In genomic region chr2:32608141-32608777, GRCm38 (mm10) we compare ENCODE assay signal across 8 mouse cellular contexts. TPM values are rescaled to one million over a fixed set of nuclear protein-coding genes. Genes with fewer than 3 reads are reported as not detected.
DNase-seq lines count a peak whose midpoint lies in the region; ATAC-seq and TF ChIP-seq lines count a peak whose summit lies in the region.

No protein-coding gene starts in this region.

- no peaks in the 10 kb centered on the region for H3K9me3 ChIP-seq in embryonic facial prominence, embryonic 15.5 days (replicated peaks)
- no peaks in the 10 kb centered on the region for H3K9me3 ChIP-seq in heart, embryonic 14.5 days (ENCODE audit: control insufficient read depth, low read length)

- peaks cover 41% of the 10 kb centered on the region for H3K4me1 ChIP-seq in embryonic facial prominence, embryonic 15.5 days
- H3K4me1 ChIP-seq in heart, embryonic 14.5 days (ENCODE audit: control insufficient read depth in 2 of 2, insufficient read depth in 2 of 2, low read length in 2 of 2): peaks cover 25 to 40% of the 10 kb centered on the region in 2 experiments
- peaks cover 8% of the 10 kb centered on the region for H3K4me1 ChIP-seq in small intestine, adult 2 months (ENCODE audit: control insufficient read depth, insufficient read depth, insufficient read length, low read length)

- H3K27me3 ChIP-seq in embryonic facial prominence, embryonic 15.5 days: no peaks in the 10 kb centered on the region
- no peaks in the 10 kb centered on the region for H3K27me3 ChIP-seq in heart, embryonic 14.5 days (ENCODE audit: control insufficient read depth, insufficient read depth, low read length)
- H3K27me3 ChIP-seq in small intestine, adult 2 months (ENCODE audit: control insufficient read depth, insufficient read depth, low read length): peaks cover 16% of the 10 kb centered on the region

- peak overlapping the region; percentile 74 for H3K4me3 ChIP-seq in embryonic facial prominence, embryonic 15.5 days (replicated peaks)
- H3K4me3 ChIP-seq in heart, embryonic 14.5 days (ENCODE audit: control insufficient read depth in 1 of 2, insufficient read depth in 1 of 2, low read depth in 1 of 2, low read length in 2 of 2): peak overlapping the region; percentile 74 to 80
- peak overlapping the region; percentile 66 for H3K4me3 ChIP-seq in small intestine, adult 2 months (ENCODE audit: low read depth, low read length)

- H3K36me3 ChIP-seq in embryonic facial prominence, embryonic 15.5 days: peaks cover 9% of the 10 kb centered on the region; the same call in 1 of the 2 replicates
- H3K36me3 ChIP-seq in heart, embryonic 14.5 days (ENCODE audit: control insufficient read depth, insufficient read depth, low read length): peaks cover 11% of the 10 kb centered on the region
- H3K36me3 ChIP-seq in small intestine, adult 2 months (ENCODE audit: control insufficient read depth, insufficient read depth, low read length): no peaks in the 10 kb centered on the region

- no peak for TF ChIP-seq CTCF in small intestine, adult 2 months (IDR thresholded peaks at IDR 0.05; ENCODE audit: extremely low read depth, insufficient read length, insufficient replicate concordance, low read depth, low read length)

- DNase-seq in cerebellum, adult 18-20 months: peak; percentile 62 to 69
- DNase-seq in cerebellum, adult 11 months: no peak
- peak; percentile 81 for DNase-seq in adrenal gland, adult 8-10 months
- peak; percentile 76 for DNase-seq in kidney, postnatal 10 days

- H3K9ac ChIP-seq in embryonic facial prominence, embryonic 15.5 days: 0 out of 2 replicates have a peak overlapping the region, but pooled peaks have one; percentile 10
- peak overlapping the region; percentile 80 for H3K9ac ChIP-seq in heart, embryonic 14.5 days (ENCODE audit: low read length)

- ATAC-seq in embryonic facial prominence, embryonic 15.5 days (ENCODE audit: insufficient number of reproducible peaks, low FRiP score, low TSS enrichment, low read depth): peak; percentile 80; the same call in 1 of the 2 replicates
- ATAC-seq in heart, embryonic 14.5 days (ENCODE audit: insufficient number of reproducible peaks, insufficient read depth, low FRiP score, low read depth): peak; percentile 79
- ATAC-seq in megakaryocyte, adult 5-6 weeks (ENCODE audit: poor library complexity, severe bottlenecking): peak; percentile 58

- no peak for TF ChIP-seq POLR2A in small intestine, adult 2 months (IDR thresholded peaks at IDR 0.05; ENCODE audit: low read depth, low read length)

- H3K27ac ChIP-seq in embryonic facial prominence, embryonic 15.5 days (replicated peaks): peak overlapping the region; percentile 75
- peak overlapping the region; percentile 88 to 91 for H3K27ac ChIP-seq in heart, embryonic 14.5 days (replicated peaks in 1 of 2; ENCODE audit: control insufficient read depth in 1 of 2, insufficient read depth in 1 of 2, low read depth in 2 of 2, low read length in 2 of 2)
- peak overlapping the region; percentile 54 for H3K27ac ChIP-seq in small intestine, adult 2 months (ENCODE audit: insufficient read depth, low read depth, low read length)

- H3K4me2 ChIP-seq in embryonic facial prominence, embryonic 15.5 days (replicated peaks): peak overlapping the region; percentile 94
- peak overlapping the region; percentile 80 for H3K4me2 ChIP-seq in heart, embryonic 14.5 days (ENCODE audit: low read length)

- WGBS in embryonic facial prominence, embryonic 15.5 days: 6% methylated on average over 25 of the region's 25 CpGs
- 3% methylated on average over 25 of the region's 25 CpGs for WGBS in heart, embryonic 14.5 days
- WGBS in small intestine, adult 2 months: 11% methylated on average over 25 of the region's 25 CpGs

RNA-seq across cellular contexts. Expression of gene St6galnac6, which starts 8.8 kb away (rescaled TPM):
- 10 to 100 TPM; 42.7 to 61.4 (median 51.8) TPM for total RNA-seq in adrenal gland, adult 8-10 months (2022)
- 26.9 and 27.7 TPM in 2 replicates for polyA plus RNA-seq in embryonic facial prominence, embryonic 15.5 days (2015; fragmentation: Nextera tagmentation; extraction: Ambion mirVana)
- polyA plus RNA-seq in heart, embryonic 14.5 days (2014; fragmentation: Nextera tagmentation; extraction: Ambion mirVana): 11.0 and 12.2 TPM in 2 replicates
- 8.2 and 8.6 TPM in 2 replicates for total RNA-seq in megakaryocyte, adult 5-6 weeks (2015)
- 13.1 and 13.3 TPM in 2 replicates for total RNA-seq in megakaryocyte, adult 5-6 weeks (2017)
- polyA plus RNA-seq in small intestine, adult 2 months (2012; rRNA removed): 12.5 and 18.2 TPM in 2 replicates

RNA-seq across cellular contexts. Expression of gene Ak1, which starts 13.3 kb away (rescaled TPM):
- total RNA-seq in adrenal gland, adult 8-10 months (2022): 10 to 100 TPM; 24.1 to 57.3 (median 40.1) TPM
- polyA plus RNA-seq in embryonic facial prominence, embryonic 15.5 days (2015; fragmentation: Nextera tagmentation; extraction: Ambion mirVana): 67.9 and 83.8 TPM in 2 replicates
- 336 and 355 TPM in 2 replicates for polyA plus RNA-seq in heart, embryonic 14.5 days (2014; fragmentation: Nextera tagmentation; extraction: Ambion mirVana)
- total RNA-seq in megakaryocyte, adult 5-6 weeks (2015): not detected in 2 replicates
- not detected in 2 replicates for total RNA-seq in megakaryocyte, adult 5-6 weeks (2017)
- polyA plus RNA-seq in small intestine, adult 2 months (2012; rRNA removed): 3.4 and 3.7 TPM in 2 replicates

RNA-seq across cellular contexts. Expression of gene St6galnac4, which starts 21.4 kb away (rescaled TPM):
- 10 to 100 TPM in 3 of 4 experiments, 1 to 10 TPM in 1; 8.5 to 18.9 (median 13.8) TPM for total RNA-seq in adrenal gland, adult 8-10 months (2022)
- polyA plus RNA-seq in embryonic facial prominence, embryonic 15.5 days (2015; fragmentation: Nextera tagmentation; extraction: Ambion mirVana): 34.8 and 36.5 TPM in 2 replicates
- polyA plus RNA-seq in heart, embryonic 14.5 days (2014; fragmentation: Nextera tagmentation; extraction: Ambion mirVana): 33.4 and 35.7 TPM in 2 replicates
- 5.8 and 9.2 TPM in 2 replicates for total RNA-seq in megakaryocyte, adult 5-6 weeks (2015)
- total RNA-seq in megakaryocyte, adult 5-6 weeks (2017): 8.6 and 12.1 TPM in 2 replicates
- polyA plus RNA-seq in small intestine, adult 2 months (2012; rRNA removed): 9.1 and 9.6 TPM in 2 replicates

RNA-seq across cellular contexts. Expression of gene 9430097D07Rik, which starts 32.8 kb away (rescaled TPM):
- total RNA-seq in adrenal gland, adult 8-10 months (2022): not detected
- polyA plus RNA-seq in embryonic facial prominence, embryonic 15.5 days (2015; fragmentation: Nextera tagmentation; extraction: Ambion mirVana): 0.11 and 0.12 TPM in 2 replicates
- polyA plus RNA-seq in heart, embryonic 14.5 days (2014; fragmentation: Nextera tagmentation; extraction: Ambion mirVana): 0.13 TPM in 1 of 2 replicates, not detected in the other
- not detected in 2 replicates for total RNA-seq in megakaryocyte, adult 5-6 weeks (2015)
- not detected in 2 replicates for total RNA-seq in megakaryocyte, adult 5-6 weeks (2017)
- polyA plus RNA-seq in small intestine, adult 2 months (2012; rRNA removed): not detected in 2 replicates

RNA-seq across cellular contexts. Expression of gene Pip5kl1, which starts 33.7 kb away (rescaled TPM):
- under 1 TPM in 1 of 4 experiments, not detected in 3; 0.46 TPM for total RNA-seq in adrenal gland, adult 8-10 months (2022)
- 0.53 and 0.94 TPM in 2 replicates for polyA plus RNA-seq in embryonic facial prominence, embryonic 15.5 days (2015; fragmentation: Nextera tagmentation; extraction: Ambion mirVana)
- polyA plus RNA-seq in heart, embryonic 14.5 days (2014; fragmentation: Nextera tagmentation; extraction: Ambion mirVana): 0.19 TPM in 1 of 2 replicates, not detected in the other
- 0.31 TPM in 1 of 2 replicates, not detected in the other for total RNA-seq in megakaryocyte, adult 5-6 weeks (2015)
- not detected in 2 replicates for total RNA-seq in megakaryocyte, adult 5-6 weeks (2017)
- 0.15 and 0.25 TPM in 2 replicates for polyA plus RNA-seq in small intestine, adult 2 months (2012; rRNA removed)

Comparison
In these comparisons a context has a peak if more than half of its experiments do, and no peak if none do; other contexts are left out.
1. RNA of gene Ak1, which starts 13.3 kb away (polyA plus RNA-seq): 336 to 355 TPM in heart, embryonic 14.5 days and 67.9 to 83.8 TPM in embryonic facial prominence, embryonic 15.5 days; 3.4 to 3.7 TPM in small intestine, adult 2 months; every median in the first group is over 10 times any median in the second.
2. Peak in every context shown above with its lines, with median percentiles within 50 percentile points of each other: ATAC-seq, H3K27ac ChIP-seq and H3K4me3 ChIP-seq.